Mouse (Mus musculus): Measurements from ENCODE around the gene Lhfpl2. TPM values are rescaled to one million over a fixed set of nuclear protein-coding genes. Genes with fewer than 3 reads are reported as not detected.

Gene Lhfpl2
- polyA plus RNA-seq, 1 experiment: 15.5 TPM

- TF ChIP-seq FOSL1 (IDR thresholded peaks at IDR 0.05; ENCODE audit: insufficient read depth, low read length, poor library complexity, severe bottlenecking): no peak
- TF ChIP-seq MYOG (IDR thresholded peaks at IDR 0.05; ENCODE audit: control insufficient read depth, extremely low read depth, insufficient read length): no peak
- no peak for TF ChIP-seq MAX (IDR thresholded peaks at IDR 0.05)
- TF ChIP-seq USF1 (IDR thresholded peaks at IDR 0.05; ENCODE audit: low read depth): no peak
- TF ChIP-seq CTCF (IDR thresholded peaks at IDR 0.05; ENCODE audit: control insufficient read depth, insufficient read depth, insufficient read length): no peak
- no peak for TF ChIP-seq MYOD1 (IDR thresholded peaks at IDR 0.05; ENCODE audit: control insufficient read depth, insufficient read length, low read depth)
- no peak for TF ChIP-seq CEBPB (IDR thresholded peaks at IDR 0.05; ENCODE audit: low read depth)
- no peak overlapping the region for H3ac ChIP-seq (ENCODE audit: control insufficient read depth, insufficient read length, low read depth)
These were observed 57.9 kb downstream of the Lhfpl2 start for GRCm38 (mm10) chr13:94115476-94115875.

GRCm38 (mm10) chr13:94116705-94117410 lies 59.3 kb downstream of the Lhfpl2 start:
- peaks cover 85% of the 10 kb centered on the region for H3K79me2 ChIP-seq (ENCODE audit: control insufficient read depth, insufficient read depth)
- H3K4me3 ChIP-seq (ENCODE audit: insufficient read depth, poor library complexity, severe bottlenecking): no peak overlapping the region
- H3K27me3 ChIP-seq (ENCODE audit: control insufficient read depth, insufficient read depth, insufficient read length): no peaks in the 10 kb centered on the region
- peaks cover 37% of the 10 kb centered on the region for H3K79me3 ChIP-seq (ENCODE audit: low read depth)
- peak overlapping the region; percentile 54 for H3ac ChIP-seq (ENCODE audit: control insufficient read depth, insufficient read length, low read depth)
- TF ChIP-seq FOSL1 (IDR thresholded peaks at IDR 0.05; ENCODE audit: insufficient read depth, low read length, poor library complexity, severe bottlenecking) (peak; percentile 10), MAX (IDR thresholded peaks at IDR 0.05) (no peak), MYOD1 (IDR thresholded peaks at IDR 0.05; ENCODE audit: control insufficient read depth, insufficient read length, low read depth) (peak; percentile 76), USF1 (IDR thresholded peaks at IDR 0.05; ENCODE audit: low read depth) (no peak)
- H3K36me3 ChIP-seq (ENCODE audit: control insufficient read depth, insufficient read depth): peaks cover 26% of the 10 kb centered on the region

More at GRCm38 (mm10) chr13:94115476-94115875, 57.9 kb downstream of the Lhfpl2 start:
- no peak overlapping the region for H3K4me3 ChIP-seq (ENCODE audit: insufficient read depth, poor library complexity, severe bottlenecking)
- peaks cover 23% of the 10 kb centered on the region for H3K36me3 ChIP-seq (ENCODE audit: control insufficient read depth, insufficient read depth)
- H3K79me2 ChIP-seq (ENCODE audit: control insufficient read depth, insufficient read depth): peaks cover 91% of the 10 kb centered on the region
- H3K27me3 ChIP-seq (ENCODE audit: control insufficient read depth, insufficient read depth, insufficient read length): no peaks in the 10 kb centered on the region
- H3K79me3 ChIP-seq (ENCODE audit: low read depth): peaks cover 42% of the 10 kb centered on the region

- Histone ChIP-seq H3K27me3 (ENCODE audit: control insufficient read depth, insufficient read depth, insufficient read length) (no peaks in the 10 kb centered on the region), H3ac (ENCODE audit: control insufficient read depth, insufficient read length, low read depth) (no peak overlapping the region), H3K36me3 (ENCODE audit: control insufficient read depth, insufficient read depth) (peaks cover 21% of the 10 kb centered on the region), H3K4me3 (ENCODE audit: insufficient read depth, poor library complexity, severe bottlenecking) (no peak overlapping the region), H3K79me3 (ENCODE audit: low read depth) (peaks cover 32% of the 10 kb centered on the region), H3K79me2 (ENCODE audit: control insufficient read depth, insufficient read depth) (peaks cover 79% of the 10 kb centered on the region)
- TF ChIP-seq MAX (IDR thresholded peaks at IDR 0.05) (no peak), CEBPB (IDR thresholded peaks at IDR 0.05; ENCODE audit: low read depth) (no peak), CTCF (IDR thresholded peaks at IDR 0.05; ENCODE audit: control insufficient read depth, insufficient read depth, insufficient read length) (no peak), MYOD1 (IDR thresholded peaks at IDR 0.05; ENCODE audit: control insufficient read depth, insufficient read length, low read depth) (no peak), FOSL1 (IDR thresholded peaks at IDR 0.05; ENCODE audit: insufficient read depth, low read length, poor library complexity, severe bottlenecking) (no peak), USF1 (IDR thresholded peaks at IDR 0.05; ENCODE audit: low read depth) (no peak), MYOG (IDR thresholded peaks at IDR 0.05; ENCODE audit: control insufficient read depth, extremely low read depth, insufficient read length) (no peak)
These were observed 59.9 kb downstream of the Lhfpl2 start for GRCm38 (mm10) chr13:94117522-94117921.

GRCm38 (mm10) chr13:94118091-94118490 lies 60.5 kb downstream of the Lhfpl2 start:
- no peak for TF ChIP-seq USF1 (IDR thresholded peaks at IDR 0.05; ENCODE audit: low read depth)
- no peak for TF ChIP-seq MYOD1 (IDR thresholded peaks at IDR 0.05; ENCODE audit: control insufficient read depth, insufficient read length, low read depth)
- no peak for TF ChIP-seq CEBPB (IDR thresholded peaks at IDR 0.05; ENCODE audit: low read depth)
- no peak for TF ChIP-seq MAX (IDR thresholded peaks at IDR 0.05)
- TF ChIP-seq MYOG (IDR thresholded peaks at IDR 0.05; ENCODE audit: control insufficient read depth, extremely low read depth, insufficient read length): no peak
- Histone ChIP-seq H3ac (ENCODE audit: control insufficient read depth, insufficient read length, low read depth) (no peak overlapping the region), H3K27me3 (ENCODE audit: control insufficient read depth, insufficient read depth, insufficient read length) (no peaks in the 10 kb centered on the region), H3K79me2 (ENCODE audit: control insufficient read depth, insufficient read depth) (peaks cover 73% of the 10 kb centered on the region), H3K36me3 (ENCODE audit: control insufficient read depth, insufficient read depth) (peaks cover 24% of the 10 kb centered on the region), H3K4me3 (ENCODE audit: insufficient read depth, poor library complexity, severe bottlenecking) (no peak overlapping the region), H3K79me3 (ENCODE audit: low read depth) (peaks cover 31% of the 10 kb centered on the region)

GRCm38 (mm10) chr13:94119309-94119708 lies 61.7 kb downstream of the Lhfpl2 start:
- Histone ChIP-seq H3K36me3 (ENCODE audit: control insufficient read depth, insufficient read depth) (peaks cover 28% of the 10 kb centered on the region), H3K79me2 (ENCODE audit: control insufficient read depth, insufficient read depth) (peaks cover 61% of the 10 kb centered on the region), H3K27me3 (ENCODE audit: control insufficient read depth, insufficient read depth, insufficient read length) (no peaks in the 10 kb centered on the region), H3K4me3 (ENCODE audit: insufficient read depth, poor library complexity, severe bottlenecking) (no peak overlapping the region), H3K79me3 (ENCODE audit: low read depth) (peaks cover 27% of the 10 kb centered on the region), H3ac (ENCODE audit: control insufficient read depth, insufficient read length, low read depth) (no peak overlapping the region)
- TF ChIP-seq FOSL1 (IDR thresholded peaks at IDR 0.05; ENCODE audit: insufficient read depth, low read length, poor library complexity, severe bottlenecking) (no peak), USF1 (IDR thresholded peaks at IDR 0.05; ENCODE audit: low read depth) (no peak), MAX (IDR thresholded peaks at IDR 0.05) (no peak), MYOD1 (IDR thresholded peaks at IDR 0.05; ENCODE audit: control insufficient read depth, insufficient read length, low read depth) (no peak), CTCF (IDR thresholded peaks at IDR 0.05; ENCODE audit: control insufficient read depth, insufficient read depth, insufficient read length) (no peak), MYOG (IDR thresholded peaks at IDR 0.05; ENCODE audit: control insufficient read depth, extremely low read depth, insufficient read length) (no peak), CEBPB (IDR thresholded peaks at IDR 0.05; ENCODE audit: low read depth) (no peak)
